Mouse (Mus musculus): ENCODE results near the gene Dapk3. TPM values are rescaled to one million over a fixed set of nuclear protein-coding genes. Genes with fewer than 3 reads are reported as not detected.

Dapk3 gene
- polyA plus RNA-seq, 1 experiment = not detected

- no peak for TF ChIP-seq CTCF (IDR thresholded peaks at IDR 0.05; ENCODE audit: insufficient read depth, low read depth, low read length)
- peak overlapping the region; percentile 80 for H3K4me3 ChIP-seq (ENCODE audit: insufficient read depth, low read depth, low read length)
- peaks cover 64% of the 10 kb centered on the region for H3K4me1 ChIP-seq (ENCODE audit: control insufficient read depth, insufficient read depth, low read length)
- peak overlapping the region; percentile 54 for H3K27ac ChIP-seq (ENCODE audit: insufficient read depth, low read depth, low read length)
- WGBS = 45% methylated on average over 11 of the region's 11 CpGs
These were observed 43.8 kb upstream of the Dapk3 start for GRCm38 (mm10) chr10:81138821-81139528.

GRCm38 (mm10) chr10:81139529-81139846 lies 43.3 kb upstream of the Dapk3 start:
- H3K4me1 ChIP-seq (ENCODE audit: control insufficient read depth, insufficient read depth, low read length) = peaks cover 67% of the 10 kb centered on the region
- TF ChIP-seq POLR2A (IDR thresholded peaks at IDR 0.05; ENCODE audit: insufficient read depth, low read depth, low read length) = no peak
- no peak for TF ChIP-seq CTCF (IDR thresholded peaks at IDR 0.05; ENCODE audit: insufficient read depth, low read depth, low read length)
- peak overlapping the region; percentile 54 for H3K27ac ChIP-seq (ENCODE audit: insufficient read depth, low read depth, low read length)
- H3K4me3 ChIP-seq (ENCODE audit: insufficient read depth, low read depth, low read length) = peak overlapping the region; percentile 80; the same call in 1 of the 2 replicates
- WGBS = 78% methylated on average over 4 of the region's 4 CpGs

DNA sequence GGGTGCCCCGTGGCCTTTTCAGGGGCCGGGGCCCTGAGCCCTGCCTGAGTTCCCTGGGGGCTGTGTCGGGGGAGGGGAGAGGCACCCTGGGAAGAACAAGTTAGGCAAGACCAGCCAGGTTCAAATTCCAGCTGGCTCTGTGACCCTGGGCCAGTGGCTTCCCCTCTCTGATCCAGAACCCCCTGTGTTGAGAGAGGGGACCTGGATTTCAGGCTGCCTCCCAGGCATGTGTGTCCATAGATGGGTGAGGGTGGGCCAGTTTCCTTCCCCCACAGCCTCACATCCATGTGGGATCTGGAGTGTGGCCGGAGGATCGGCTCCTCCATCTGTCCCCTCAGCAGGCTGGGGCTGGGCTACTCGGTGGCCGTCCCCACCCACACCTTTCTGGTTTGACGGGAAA lies 42.8 kb upstream of the Dapk3 start:
- no peak for TF ChIP-seq CTCF (IDR thresholded peaks at IDR 0.05; ENCODE audit: insufficient read depth, low read depth, low read length)
- no peak for TF ChIP-seq POLR2A (IDR thresholded peaks at IDR 0.05; ENCODE audit: insufficient read depth, low read depth, low read length)
- no peak overlapping the region for H3K27ac ChIP-seq (ENCODE audit: insufficient read depth, low read depth, low read length)
- H3K4me3 ChIP-seq (ENCODE audit: insufficient read depth, low read depth, low read length) = 0 out of 2 replicates have a peak overlapping the region, but pooled peaks have one; percentile 80
- 44% methylated on average over 8 of the region's 8 CpGs for WGBS
- peaks cover 69% of the 10 kb centered on the region for H3K4me1 ChIP-seq (ENCODE audit: control insufficient read depth, insufficient read depth, low read length)

GRCm38 (mm10) chr10:81140717-81141454 lies 41.9 kb upstream of the Dapk3 start:
- Histone ChIP-seq H3K4me1 (ENCODE audit: control insufficient read depth, insufficient read depth, low read length) (peaks cover 70% of the 10 kb centered on the region), H3K4me3 (ENCODE audit: insufficient read depth, low read depth, low read length) (peak overlapping the region; percentile 16), H3K27ac (ENCODE audit: insufficient read depth, low read depth, low read length) (no peak overlapping the region)
- WGBS = 36% methylated on average over 10 of the region's 10 CpGs
- TF ChIP-seq CTCF (IDR thresholded peaks at IDR 0.05; ENCODE audit: insufficient read depth, low read depth, low read length) (no peak), POLR2A (IDR thresholded peaks at IDR 0.05; ENCODE audit: insufficient read depth, low read depth, low read length) (no peak)

DNA sequence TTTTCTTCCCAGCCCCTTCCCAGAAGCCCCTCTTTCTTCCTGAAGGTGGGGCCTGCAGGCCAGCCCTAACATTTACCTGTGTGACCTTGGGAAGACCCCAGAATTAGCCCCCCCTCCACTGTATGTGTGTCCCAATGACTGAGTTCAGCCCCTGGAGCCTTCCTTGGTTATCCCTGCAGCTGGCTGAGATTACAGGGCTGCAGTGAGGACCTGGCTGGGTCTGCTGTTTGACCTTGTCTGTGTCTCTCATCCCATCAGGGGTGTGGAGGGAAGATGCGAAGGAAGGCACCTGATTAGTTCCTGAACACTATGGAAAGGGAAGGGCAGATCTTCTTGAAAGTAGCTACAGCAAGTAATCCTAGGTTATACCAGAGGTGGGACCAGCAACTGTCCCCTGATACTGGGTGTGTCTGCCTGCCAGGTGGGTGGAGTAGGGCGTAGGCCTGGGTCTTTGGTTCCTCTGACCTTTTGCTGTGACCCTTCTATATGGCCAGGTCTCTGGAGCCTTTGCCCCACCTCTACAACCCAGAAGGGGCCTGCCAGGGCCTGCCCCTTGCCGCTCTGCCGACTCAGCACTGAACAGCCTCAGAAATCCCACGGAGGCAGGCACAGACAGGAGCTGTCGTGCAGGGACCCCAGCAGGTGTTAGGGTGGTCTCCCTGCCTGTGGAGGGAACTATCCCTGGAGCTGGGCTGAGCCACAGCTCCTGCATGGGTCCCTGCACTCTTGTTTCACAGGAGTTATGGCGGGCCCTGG lies 41.2 kb upstream of the Dapk3 start:
- no peak overlapping the region; the same call in 1 of the 2 replicates for H3K27ac ChIP-seq (ENCODE audit: insufficient read depth, low read depth, low read length)
- 76% methylated on average over 7 of the region's 7 CpGs for WGBS

DNA sequence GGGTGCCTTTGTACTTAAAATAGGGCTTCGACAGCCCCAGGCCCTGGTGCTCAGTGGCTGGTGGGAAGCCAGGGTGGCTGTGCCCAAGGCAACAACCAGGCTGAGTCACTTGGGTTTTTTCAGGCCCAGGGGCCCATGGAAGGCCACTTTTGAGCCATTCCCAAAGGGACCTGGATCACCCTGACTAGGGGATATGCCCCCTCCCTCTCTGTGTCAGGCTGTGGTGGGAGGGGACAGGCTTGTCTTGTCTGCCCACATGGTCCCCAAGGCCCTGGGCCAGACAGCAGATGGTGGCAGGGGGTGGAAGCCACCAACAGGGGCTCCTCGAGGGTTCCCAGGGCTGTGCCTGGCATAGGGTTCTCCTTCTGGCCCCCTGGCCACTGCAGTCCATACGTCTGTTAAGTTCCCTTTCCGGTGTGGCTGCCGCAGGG lies 40.2 kb upstream of the Dapk3 start:
- TF ChIP-seq POLR2A (IDR thresholded peaks at IDR 0.05; ENCODE audit: insufficient read depth, low read depth, low read length) (no peak), CTCF (IDR thresholded peaks at IDR 0.05; ENCODE audit: insufficient read depth, low read depth, low read length) (no peak)
- Histone ChIP-seq H3K4me3 (ENCODE audit: insufficient read depth, low read depth, low read length) (no peak overlapping the region), H3K4me1 (ENCODE audit: control insufficient read depth, insufficient read depth, low read length) (peaks cover 84% of the 10 kb centered on the region)

More for the DNA sequence above, 41.2 kb upstream of the Dapk3 start:
- H3K4me1 ChIP-seq (ENCODE audit: control insufficient read depth, insufficient read depth, low read length) = peaks cover 78% of the 10 kb centered on the region
- TF ChIP-seq CTCF (IDR thresholded peaks at IDR 0.05; ENCODE audit: insufficient read depth, low read depth, low read length) (no peak), POLR2A (IDR thresholded peaks at IDR 0.05; ENCODE audit: insufficient read depth, low read depth, low read length) (no peak)
- no peak overlapping the region for H3K4me3 ChIP-seq (ENCODE audit: insufficient read depth, low read depth, low read length)

GRCm38 (mm10) chr10:81143157-81143633 lies 39.6 kb upstream of the Dapk3 start:
- Histone ChIP-seq H3K27ac (ENCODE audit: insufficient read depth, low read depth, low read length) (no peak overlapping the region), H3K4me3 (ENCODE audit: insufficient read depth, low read depth, low read length) (no peak overlapping the region)

More for the DNA sequence above, 40.2 kb upstream of the Dapk3 start:
- WGBS = 37% methylated on average over 5 of the region's 5 CpGs
- no peak overlapping the region; the same call in 1 of the 2 replicates for H3K27ac ChIP-seq (ENCODE audit: insufficient read depth, low read depth, low read length)

GRCm38 (mm10) chr10:81143845-81144437 lies 38.9 kb upstream of the Dapk3 start:
- 94% methylated on average over 52 of the region's 52 CpGs for WGBS
- peaks cover 78% of the 10 kb centered on the region for H3K4me1 ChIP-seq (ENCODE audit: control insufficient read depth, insufficient read depth, low read length)
- no peak overlapping the region for H3K4me3 ChIP-seq (ENCODE audit: insufficient read depth, low read depth, low read length)
- no peak overlapping the region for H3K27ac ChIP-seq (ENCODE audit: insufficient read depth, low read depth, low read length)
- no peak for TF ChIP-seq POLR2A (IDR thresholded peaks at IDR 0.05; ENCODE audit: insufficient read depth, low read depth, low read length)
- TF ChIP-seq CTCF (IDR thresholded peaks at IDR 0.05; ENCODE audit: insufficient read depth, low read depth, low read length) = no peak

More at GRCm38 (mm10) chr10:81143157-81143633, 39.6 kb upstream of the Dapk3 start:
- no peak for TF ChIP-seq POLR2A (IDR thresholded peaks at IDR 0.05; ENCODE audit: insufficient read depth, low read depth, low read length)
- no peak for TF ChIP-seq CTCF (IDR thresholded peaks at IDR 0.05; ENCODE audit: insufficient read depth, low read depth, low read length)
- WGBS = 58% methylated on average over 7 of the region's 7 CpGs
- peaks cover 84% of the 10 kb centered on the region for H3K4me1 ChIP-seq (ENCODE audit: control insufficient read depth, insufficient read depth, low read length)

Data from olfactory bulb, adult 2 months (tissue).